Mouse (Mus musculus) embryonic fibroblast, embryonic 13.5 days (primary cell): ENCODE measurements at regions not wholly inside any gene's neighbourhood (a gene's known extent, or its start where the extent isn't known, plus 50 kb on each side); places are given as distances from the start of the nearest gene placed in this dataset.

ENCODE experiments used
- CTCF ChIP-seq: IDR thresholded peaks from 2 replicates; pipeline ENCODE4 v1.5.1; 2011; ENCODE audit warnings: mild to moderate bottlenecking, control low read depth, low read length, moderate library complexity, borderline replicate concordance; ENCODE audit not compliant: insufficient read depth
- POLR2A ChIP-seq: IDR thresholded peaks from 2 replicates; pipeline ENCODE4 v1.6.1; 2011; ENCODE audit warnings: low read depth, mild to moderate bottlenecking, control low read depth, low read length, moderate library complexity

- TF ChIP-seq POLR2A (no peak), CTCF (no peak)
Measured at GRCm38 (mm10) chr8:30535450-30535849, 2893.1 kb upstream of the 5930422O12Rik start.
